Comparison of ENCODE assay signal across 8 mouse cellular contexts in the genomic region with DNA sequence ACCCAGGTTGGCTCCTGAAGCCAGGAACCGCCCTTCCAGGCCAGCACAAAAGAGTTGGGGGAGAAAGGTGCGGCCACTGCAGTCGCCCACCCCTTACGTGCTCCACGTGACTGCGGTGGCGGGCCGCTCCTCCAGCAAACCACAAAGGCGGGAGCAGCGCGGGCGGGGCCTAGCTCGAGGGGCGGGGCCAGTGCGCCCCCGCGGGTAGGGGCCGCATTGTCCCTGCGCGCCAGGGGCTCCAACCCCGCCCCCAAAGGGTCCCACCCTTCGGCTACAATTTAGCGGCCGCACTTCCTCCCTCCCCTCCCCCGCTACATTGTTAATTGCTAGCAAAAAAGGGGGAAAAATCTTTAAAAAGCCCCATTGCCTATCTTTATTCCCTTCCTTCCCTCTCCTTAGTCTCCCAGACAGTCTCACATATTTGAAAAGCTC. TPM values are rescaled to one million over a fixed set of nuclear protein-coding genes. Genes with fewer than 3 reads are reported as not detected.
A peak's percentile ranks its signal among the peaks of the same experiment; 100 is the strongest.
DNase-seq lines count a peak whose midpoint lies in the region; ATAC-seq and TF ChIP-seq lines count a peak whose summit lies in the region.

No protein-coding gene starts in this region.

- H3K27ac ChIP-seq in embryonic facial prominence, embryonic 10.5 days (replicated peaks): peak overlapping the region; percentile 95
- peak overlapping the region; percentile 95 for H3K27ac ChIP-seq in midbrain, postnatal 0 days (ENCODE audit: low read depth, low read length)
- H3K27ac ChIP-seq in stomach, embryonic 14.5 days (ENCODE audit: low read length): peak overlapping the region; percentile 98

- under 1% methylated on average over 25 of the region's 25 CpGs for WGBS in embryonic facial prominence, embryonic 10.5 days
- WGBS in midbrain, postnatal 0 days: 0% methylated on average over 22 of the region's 25 CpGs
- WGBS in stomach, embryonic 14.5 days: under 1% methylated on average over 21 of the region's 25 CpGs

- peaks cover 33% of the 10 kb centered on the region for H3K4me1 ChIP-seq in embryonic facial prominence, embryonic 10.5 days
- no peaks in the 10 kb centered on the region; the same call in 1 of the 2 replicates for H3K4me1 ChIP-seq in midbrain, postnatal 0 days (ENCODE audit: insufficient read depth, low read length)
- H3K4me1 ChIP-seq in stomach, embryonic 14.5 days (ENCODE audit: control insufficient read depth, insufficient read depth, low read length): peaks cover 25% of the 10 kb centered on the region

- peak; percentile 47 for ATAC-seq in midbrain, postnatal 0 days (ENCODE audit: low FRiP score)
- ATAC-seq in stomach, embryonic 14.5 days (ENCODE audit: insufficient number of reproducible peaks, insufficient read depth, low FRiP score, low read depth): peak; percentile 42

- H3K9me3 ChIP-seq in embryonic facial prominence, embryonic 10.5 days: no peaks in the 10 kb centered on the region
- no peaks in the 10 kb centered on the region for H3K9me3 ChIP-seq in midbrain, postnatal 0 days (ENCODE audit: low read length)
- no peaks in the 10 kb centered on the region for H3K9me3 ChIP-seq in stomach, embryonic 14.5 days (ENCODE audit: control insufficient read depth, low read depth, low read length)

- H3K36me3 ChIP-seq in embryonic facial prominence, embryonic 10.5 days (replicated peaks): peaks cover 53% of the 10 kb centered on the region
- H3K36me3 ChIP-seq in midbrain, postnatal 0 days (ENCODE audit: insufficient read depth, low read length): peaks cover 29% of the 10 kb centered on the region
- H3K36me3 ChIP-seq in stomach, embryonic 14.5 days (ENCODE audit: control insufficient read depth, insufficient read depth, low read length): peaks cover 43% of the 10 kb centered on the region

- peak overlapping the region; percentile 97 for H3K9ac ChIP-seq in midbrain, postnatal 0 days (replicated peaks; ENCODE audit: low read length, poor library complexity, severe bottlenecking)
- peak overlapping the region; percentile 92 for H3K9ac ChIP-seq in stomach, embryonic 14.5 days (replicated peaks; ENCODE audit: low read depth, low read length)

- H3K4me2 ChIP-seq in midbrain, postnatal 0 days (ENCODE audit: low read depth, low read length, poor library complexity, severe bottlenecking): peak overlapping the region; percentile 75
- H3K4me2 ChIP-seq in stomach, embryonic 14.5 days (replicated peaks; ENCODE audit: low read depth, low read length): peak overlapping the region; percentile 98

- H3K4me3 ChIP-seq in embryonic facial prominence, embryonic 10.5 days: peak overlapping the region; percentile 70
- peak overlapping the region; percentile 71 for H3K4me3 ChIP-seq in midbrain, postnatal 0 days (ENCODE audit: low read depth, low read length)
- H3K4me3 ChIP-seq in stomach, embryonic 14.5 days (ENCODE audit: low read depth, low read length): peak overlapping the region; percentile 77

- DNase-seq in layer of hippocampus, adult 11-12 months (ENCODE audit: low spot score): peak; percentile 83
- no peak for DNase-seq in layer of hippocampus, adult 9-10 months (ENCODE audit: low spot score)
- peak; percentile 96 for DNase-seq in embryonic facial prominence, embryonic 10.5 days (ENCODE audit: low spot score)
- DNase-seq in heart, adult 18-20 months: peak; percentile 90 to 92
- peak; percentile 75 to 79 for DNase-seq in kidney, adult 8-10 months
- peak; percentile 96 for DNase-seq in liver
- DNase-seq in midbrain, postnatal 0 days (ENCODE audit: low spot score): peak; percentile 92

- H3K27me3 ChIP-seq in embryonic facial prominence, embryonic 10.5 days (replicated peaks; ENCODE audit: low read depth, poor library complexity, severe bottlenecking): no peaks in the 10 kb centered on the region
- no peaks in the 10 kb centered on the region for H3K27me3 ChIP-seq in midbrain, postnatal 0 days (ENCODE audit: insufficient read depth, low read length)
- no peaks in the 10 kb centered on the region for H3K27me3 ChIP-seq in stomach, embryonic 14.5 days (ENCODE audit: control insufficient read depth, insufficient read depth, low read length)

- TF ChIP-seq CTCF in midbrain, postnatal 0 days (IDR thresholded peaks at IDR 0.05): no peak

RNA-seq across cellular contexts. Expression of a gene that starts 1.1 kb away (rescaled TPM):
- polyA plus RNA-seq in embryonic facial prominence, embryonic 10.5 days (2016; fragmentation: Nextera tagmentation; extraction: Ambion mirVana): 1,654 and 1,662 TPM in 2 replicates
- 10 to 100 TPM; 89.4 to 92.2 TPM for total RNA-seq in heart, adult 18-20 months (2021)
- total RNA-seq in midbrain, postnatal 0 days (2014; rRNA removed): 3,416 and 3,526 TPM in 2 replicates
- 1,872 and 1,886 TPM in 2 replicates for polyA plus RNA-seq in midbrain, postnatal 0 days (2015; fragmentation: Nextera tagmentation; extraction: Ambion mirVana)
- 932 and 983 TPM in 2 replicates for polyA plus RNA-seq in stomach, embryonic 14.5 days (2014; fragmentation: Nextera tagmentation; extraction: Ambion mirVana)

RNA-seq across cellular contexts. Expression of a gene that starts 4.3 kb away (rescaled TPM):
- polyA plus RNA-seq in embryonic facial prominence, embryonic 10.5 days (2016; fragmentation: Nextera tagmentation; extraction: Ambion mirVana): 18.4 and 21.2 TPM in 2 replicates
- 10 to 100 TPM; 13.3 to 17.8 TPM for total RNA-seq in heart, adult 18-20 months (2021)
- total RNA-seq in midbrain, postnatal 0 days (2014; rRNA removed): 22.4 and 22.6 TPM in 2 replicates
- 3.7 and 4.7 TPM in 2 replicates for polyA plus RNA-seq in midbrain, postnatal 0 days (2015; fragmentation: Nextera tagmentation; extraction: Ambion mirVana)
- 18.7 and 19.2 TPM in 2 replicates for polyA plus RNA-seq in stomach, embryonic 14.5 days (2014; fragmentation: Nextera tagmentation; extraction: Ambion mirVana)

RNA-seq across cellular contexts. Expression of a gene that starts 14.0 kb away (rescaled TPM):
- polyA plus RNA-seq in embryonic facial prominence, embryonic 10.5 days (2016; fragmentation: Nextera tagmentation; extraction: Ambion mirVana): 45.9 and 49.2 TPM in 2 replicates
- 100 to 1,000 TPM; 146 to 154 TPM for total RNA-seq in heart, adult 18-20 months (2021)
- total RNA-seq in midbrain, postnatal 0 days (2014; rRNA removed): 112 and 122 TPM in 2 replicates
- polyA plus RNA-seq in midbrain, postnatal 0 days (2015; fragmentation: Nextera tagmentation; extraction: Ambion mirVana): 124 and 140 TPM in 2 replicates
- 42.8 and 44.2 TPM in 2 replicates for polyA plus RNA-seq in stomach, embryonic 14.5 days (2014; fragmentation: Nextera tagmentation; extraction: Ambion mirVana)

RNA-seq across cellular contexts. Expression of a gene that starts 15.5 kb away (rescaled TPM):
- 3.7 and 4.4 TPM in 2 replicates for polyA plus RNA-seq in embryonic facial prominence, embryonic 10.5 days (2016; fragmentation: Nextera tagmentation; extraction: Ambion mirVana)
- 10 to 100 TPM; 20.2 to 25.6 TPM for total RNA-seq in heart, adult 18-20 months (2021)
- 10.9 and 13.5 TPM in 2 replicates for total RNA-seq in midbrain, postnatal 0 days (2014; rRNA removed)
- 12.2 and 16.0 TPM in 2 replicates for polyA plus RNA-seq in midbrain, postnatal 0 days (2015; fragmentation: Nextera tagmentation; extraction: Ambion mirVana)
- polyA plus RNA-seq in stomach, embryonic 14.5 days (2014; fragmentation: Nextera tagmentation; extraction: Ambion mirVana): 3.7 and 5.4 TPM in 2 replicates

RNA-seq across cellular contexts. Expression of a gene that starts 24.1 kb away (rescaled TPM):
- polyA plus RNA-seq in embryonic facial prominence, embryonic 10.5 days (2016; fragmentation: Nextera tagmentation; extraction: Ambion mirVana): 64.6 and 65.1 TPM in 2 replicates
- 1 to 10 TPM; 1.8 to 2.5 TPM for total RNA-seq in heart, adult 18-20 months (2021)
- total RNA-seq in midbrain, postnatal 0 days (2014; rRNA removed): 7.6 and 12.1 TPM in 2 replicates
- polyA plus RNA-seq in midbrain, postnatal 0 days (2015; fragmentation: Nextera tagmentation; extraction: Ambion mirVana): 11.0 and 11.8 TPM in 2 replicates
- polyA plus RNA-seq in stomach, embryonic 14.5 days (2014; fragmentation: Nextera tagmentation; extraction: Ambion mirVana): 65.3 and 67.1 TPM in 2 replicates
